Mouse (Mus musculus) colon, adult 2 months (tissue): ENCODE data around the gene Itpk1. TPM values are rescaled to one million over a fixed set of nuclear protein-coding genes. Genes with fewer than 3 reads are reported as not detected.

Source experiments
- polyA plus RNA-seq: library from polyadenylated mRNA; depleted of rRNA; stranded (reverse); fragments of >200 nt; gene quantifications from 2 replicates; pipeline ENCODE4 v1.2.3, GENCODE M21; 2012; rRNA removed

Itpk1 gene
- polyA plus RNA-seq, result 149 and 151 TPM in 2 replicates

DNA sequence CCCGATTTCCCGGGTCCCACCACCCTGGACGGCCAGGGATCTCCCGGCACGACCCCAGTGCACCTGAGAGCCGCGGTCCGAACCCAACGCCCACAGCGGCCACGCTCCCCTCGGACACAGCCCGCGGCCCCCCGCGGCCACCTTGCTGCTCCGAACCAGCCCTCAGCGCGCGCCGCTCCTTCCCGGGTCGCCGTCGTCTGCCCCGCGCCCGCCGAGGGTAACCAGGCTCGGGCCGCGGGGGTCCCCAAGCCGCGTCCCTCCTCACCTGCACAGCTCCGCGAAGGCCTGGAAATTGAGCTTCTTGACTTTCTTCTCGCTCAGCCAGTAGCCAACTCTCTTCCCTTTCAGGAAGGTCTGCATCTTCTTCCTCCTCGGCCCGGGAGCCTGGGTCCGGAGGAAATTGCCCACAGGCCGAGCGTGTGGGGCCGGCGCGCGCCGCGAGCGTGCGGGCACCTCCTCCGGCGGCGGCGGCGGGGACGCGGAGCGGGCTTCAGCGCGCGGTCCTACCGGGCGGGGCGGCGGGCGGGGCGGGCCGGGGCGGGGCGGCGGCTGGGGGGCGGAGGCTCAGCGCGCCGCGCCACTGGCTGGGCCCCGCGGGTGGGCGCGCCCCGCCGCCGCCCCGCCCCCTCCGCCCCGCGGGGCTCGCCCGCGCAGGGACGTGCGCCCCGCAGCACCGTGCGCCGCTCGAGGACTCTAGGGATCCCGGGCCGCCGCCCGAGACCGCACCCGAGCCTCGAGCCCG lies at the start of gene Itpk1:
Gene Itpk1 (minus strand): TSS at position 474 of the 742 bp plus-strand sequence.

DNA sequence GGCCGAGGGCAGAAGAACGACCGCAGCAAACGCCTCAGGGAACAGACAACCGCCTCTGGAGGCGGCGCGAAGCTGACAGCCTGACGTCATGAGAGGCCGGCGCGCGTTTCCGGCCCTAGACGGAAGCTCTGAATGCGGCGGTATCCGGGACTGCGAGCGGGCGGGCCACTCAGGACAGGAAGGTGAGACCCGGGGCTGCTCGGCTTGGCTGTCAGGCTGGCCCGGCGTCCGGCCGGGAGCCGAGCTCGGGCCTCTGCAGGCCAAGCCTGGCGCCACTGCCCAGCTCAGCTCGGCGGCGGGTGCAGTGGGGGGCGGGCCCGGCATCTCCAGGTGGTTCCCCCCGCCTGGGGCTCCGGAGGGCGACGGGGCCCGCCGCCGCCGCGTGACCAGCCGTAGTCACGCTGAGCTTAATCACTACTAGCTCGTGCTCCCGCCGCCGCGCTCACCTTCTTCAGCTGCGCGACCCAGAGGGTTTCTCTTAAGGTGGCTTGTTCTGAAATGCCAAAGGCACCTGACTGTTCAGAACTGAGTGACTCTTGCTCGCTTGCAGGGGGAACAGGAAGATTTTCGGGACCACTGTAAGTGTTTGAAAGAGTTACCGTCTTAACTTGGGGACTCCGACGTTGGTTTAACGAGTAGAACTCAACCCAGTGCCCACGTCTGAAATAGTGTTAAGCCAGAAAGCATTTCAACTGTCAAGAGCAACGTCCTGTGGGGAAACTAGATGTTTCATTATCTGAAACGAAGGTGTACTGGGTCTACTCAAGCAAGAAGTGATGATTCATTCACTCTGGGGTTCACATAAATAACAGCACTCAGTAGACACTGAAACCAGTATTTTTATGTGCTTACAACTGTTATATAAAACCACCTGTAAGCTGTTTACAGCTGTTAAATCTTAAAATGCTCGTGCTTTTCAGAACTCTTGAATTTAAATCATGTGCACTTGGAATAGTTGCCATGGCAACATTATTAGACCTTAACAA lies 39.2 kb upstream of the Itpk1 start, which contains the start of the genes Moap1 and Tmem251:
Gene Moap1 (minus strand): TSS at position 73 of the 986 bp plus-strand sequence.
Gene Tmem251 (plus strand): TSS at position 174 of the 986 bp plus-strand sequence.

DNA sequence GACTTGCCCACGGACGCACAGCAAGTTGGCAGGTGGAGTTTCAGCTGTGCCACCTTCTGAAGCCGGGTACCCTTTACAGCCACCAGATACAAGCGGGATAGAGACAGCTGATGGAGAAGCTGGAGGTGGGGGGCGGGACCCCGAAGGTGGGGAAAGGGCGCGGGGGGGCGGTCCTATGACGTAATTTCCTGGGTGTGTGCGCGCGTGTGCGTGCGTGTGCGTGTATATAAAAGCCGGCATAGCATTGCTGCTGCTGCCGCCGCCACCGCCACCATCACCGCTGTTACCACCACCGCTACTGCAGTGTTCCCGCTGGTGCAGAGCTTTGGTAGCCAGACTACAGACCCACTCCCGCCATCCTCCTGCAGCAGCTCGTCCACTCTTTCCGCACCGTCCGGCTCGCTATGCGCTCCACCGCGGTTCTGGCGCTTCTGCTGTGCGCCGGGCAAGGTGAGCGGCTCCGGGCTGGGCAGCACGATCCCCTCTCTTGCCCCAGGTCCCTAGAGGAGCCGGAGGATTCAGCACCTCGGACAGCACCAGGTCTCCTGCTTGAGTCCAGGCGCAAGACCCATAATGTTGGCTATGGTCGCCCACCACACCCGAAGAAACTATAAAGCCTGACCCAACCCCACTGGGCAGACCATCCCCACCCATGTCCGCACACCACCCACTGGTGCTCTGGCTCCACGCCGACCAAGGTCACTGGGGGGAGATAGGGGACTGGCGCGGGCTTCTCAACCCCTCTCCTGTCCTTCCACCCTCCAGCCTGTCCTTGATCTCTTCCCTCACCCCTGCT lies 149.8 kb downstream of the Itpk1 start, which contains the start of gene Chga:
Gene Chga (plus strand): TSS at position 249 of the 796 bp plus-strand sequence.

Other genes starting within 250 kb of the Itpk1 start
- gene Golga5, start 235.8 kb downstream of the Itpk1 start, polyA plus RNA-seq, result 12.0 TPM in 2 replicates
- 133 and 160 TPM in 2 replicates for gene Chga, start 150.0 kb downstream of the Itpk1 start, polyA plus RNA-seq
- gene Moap1, start 38.7 kb upstream of the Itpk1 start, polyA plus RNA-seq, result 0.41 and 1.4 TPM in 2 replicates
- 1.7 and 1.9 TPM in 2 replicates for gene Tmem251, start 38.8 kb upstream of the Itpk1 start, polyA plus RNA-seq
- gene Gm28051, start 52.8 kb upstream of the Itpk1 start, polyA plus RNA-seq, result not detected in 2 replicates
- gene Gon7, start 52.9 kb upstream of the Itpk1 start, polyA plus RNA-seq, result 21.5 and 28.7 TPM in 2 replicates
- 9.5 and 9.7 TPM in 2 replicates for gene Ubr7, start 53.0 kb upstream of the Itpk1 start, polyA plus RNA-seq
- 2.1 and 2.3 TPM in 2 replicates for gene Gm20604, start 53.7 kb upstream of the Itpk1 start, polyA plus RNA-seq
- gene Btbd7, start 173.5 kb upstream of the Itpk1 start, polyA plus RNA-seq, result 13.0 and 13.8 TPM in 2 replicates
- not detected in 2 replicates for gene Cox8c, start 194.4 kb upstream of the Itpk1 start, polyA plus RNA-seq
- gene Unc79, start 243.9 kb upstream of the Itpk1 start, polyA plus RNA-seq, result 0.82 and 0.94 TPM in 2 replicates